Mouse (Mus musculus) embryonic fibroblast, embryonic 13.5 days (primary cell): ENCODE measurements around the gene Olfr765. TPM values are rescaled to one million over a fixed set of nuclear protein-coding genes. Genes with fewer than 3 reads are reported as not detected.

Experiments
- H3K27ac ChIP-seq: 2 replicates; pipeline ENCODE4 v1.5.1; 2012; ENCODE audit warnings: low read length, control low read depth, inconsistent platforms; ENCODE audit not compliant: insufficient read depth
- H3K4me1 ChIP-seq: 2 replicates; pipeline ENCODE4 v1.6.1; 2011; ENCODE audit warnings: low read length; ENCODE audit not compliant: control insufficient read depth, insufficient read depth
- H3K4me3 ChIP-seq: 2 replicates; pipeline ENCODE4 v1.5.1; 2011; ENCODE audit warnings: mild to moderate bottlenecking, control low read depth, low read length; ENCODE audit not compliant: insufficient read depth
- CTCF ChIP-seq: IDR thresholded peaks from 2 replicates; pipeline ENCODE4 v1.5.1; 2011; ENCODE audit warnings: mild to moderate bottlenecking, control low read depth, low read length, moderate library complexity, borderline replicate concordance; ENCODE audit not compliant: insufficient read depth
- POLR2A ChIP-seq: IDR thresholded peaks from 2 replicates; pipeline ENCODE4 v1.6.1; 2011; ENCODE audit warnings: low read depth, mild to moderate bottlenecking, control low read depth, low read length, moderate library complexity
- polyA plus RNA-seq: library from polyadenylated mRNA; stranded (reverse); fragments of >200 nt; gene quantifications from 2 replicates; pipeline ENCODE4 v1.2.4, GENCODE M21; 2011; ENCODE audit warnings: low read depth; ENCODE audit not compliant: missing spikeins, insufficient read length

Olfr765 gene
- polyA plus RNA-seq, 1 experiment = not detected

- H3K4me3 ChIP-seq = no peak overlapping the region
- no peak overlapping the region for H3K27ac ChIP-seq
- TF ChIP-seq CTCF (no peak), POLR2A (no peak)
- no peaks in the 10 kb centered on the region for H3K4me1 ChIP-seq
These were observed 45.5 kb downstream of the Olfr765 start for GRCm38 (mm10) chr10:129004032-129004920.

DNA sequence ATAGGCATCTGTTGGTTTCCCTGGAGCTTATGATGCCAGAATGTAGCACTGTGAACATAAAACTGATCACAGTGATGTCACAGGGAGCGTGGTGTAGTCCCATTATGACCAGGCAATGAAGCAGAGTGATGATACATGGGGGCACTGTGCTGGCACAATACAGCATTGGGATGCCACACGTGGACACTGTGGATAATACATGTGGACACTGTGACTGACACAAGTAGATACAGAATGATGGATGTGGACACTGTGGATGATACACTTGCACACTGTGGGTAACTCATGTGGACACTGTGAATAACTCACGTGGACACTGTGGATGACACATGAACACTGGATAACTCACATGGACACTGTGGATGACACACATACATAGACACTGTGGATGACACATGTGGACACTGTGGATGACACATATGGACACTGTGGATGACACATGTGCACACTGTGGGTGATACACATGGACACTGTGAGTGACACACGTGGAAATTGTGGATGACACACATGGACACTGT lies 53.2 kb downstream of the Olfr765 start:
- Histone ChIP-seq H3K4me1 (no peaks in the 10 kb centered on the region), H3K27ac (no peak overlapping the region), H3K4me3 (no peak overlapping the region)
- TF ChIP-seq POLR2A (no peak), CTCF (no peak)

DNA sequence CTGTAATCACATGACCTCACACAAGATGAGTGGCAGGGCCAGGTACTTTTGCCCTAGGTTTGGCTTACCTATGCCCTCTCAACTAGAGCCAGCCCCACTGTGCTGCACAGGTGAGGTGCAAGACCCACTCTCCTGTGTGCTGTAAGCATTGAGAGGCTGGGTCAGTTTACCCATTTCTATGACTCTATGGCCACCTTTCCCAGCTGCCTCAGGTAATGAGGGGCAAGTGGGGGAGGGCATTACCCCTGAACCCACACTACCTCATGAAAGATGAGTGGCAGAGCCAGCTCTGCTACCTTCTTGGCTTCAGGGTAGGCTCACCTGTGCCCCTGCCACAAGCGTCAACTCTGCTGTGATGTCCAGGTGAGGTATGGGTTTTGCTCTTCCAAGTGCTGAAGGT lies 54.0 kb downstream of the Olfr765 start:
- Histone ChIP-seq H3K4me1 (no peaks in the 10 kb centered on the region), H3K27ac (no peak overlapping the region), H3K4me3 (no peak overlapping the region)
- no peak for TF ChIP-seq POLR2A
- TF ChIP-seq CTCF = no peak

Other genes starting within 250 kb of the Olfr765 start
- 55.5 and 59.0 TPM in 2 replicates for gene Dnajc14, start 245.9 kb downstream of the Olfr765 start, polyA plus RNA-seq
- 34.4 and 44.8 TPM in 2 replicates for gene Tmem198b, start 245.6 kb downstream of the Olfr765 start, polyA plus RNA-seq
- 106 and 112 TPM in 2 replicates for gene Sarnp, start 232.7 kb downstream of the Olfr765 start, polyA plus RNA-seq
- gene Ormdl2, start 228.4 kb downstream of the Olfr765 start, polyA plus RNA-seq = 30.4 and 31.2 TPM in 2 replicates
- 16.3 and 19.4 TPM in 2 replicates for gene Gdf11, start 158.3 kb downstream of the Olfr765 start, polyA plus RNA-seq
- 686 and 779 TPM in 2 replicates for gene Cd63, start 149.0 kb downstream of the Olfr765 start, polyA plus RNA-seq
- 5.5 and 7.7 TPM in 2 replicates for gene Rdh5, start 127.1 kb downstream of the Olfr765 start, polyA plus RNA-seq
- gene Bloc1s1, start 126.0 kb downstream of the Olfr765 start, polyA plus RNA-seq = 80.5 and 91.4 TPM in 2 replicates
- 16.9 and 22.1 TPM in 2 replicates for gene Itga7, start 116.2 kb downstream of the Olfr765 start, polyA plus RNA-seq
- not detected in 2 replicates for gene Mettl7b, start 89.0 kb downstream of the Olfr765 start, polyA plus RNA-seq
- not detected in 2 replicates for gene Olfr9, start 60.6 kb downstream of the Olfr765 start, polyA plus RNA-seq
- not detected in 2 replicates for gene Olfr763, start 39.2 kb downstream of the Olfr765 start, polyA plus RNA-seq
- gene Olfr764-ps1, start 10.1 kb downstream of the Olfr765 start, polyA plus RNA-seq = not detected in 2 replicates
- gene Olfr766-ps1, start 19.0 kb upstream of the Olfr765 start, polyA plus RNA-seq = not detected in 2 replicates
- not detected in 2 replicates for gene Olfr767, start 32.9 kb upstream of the Olfr765 start, polyA plus RNA-seq
- not detected in 2 replicates for gene Olfr768, start 49.4 kb upstream of the Olfr765 start, polyA plus RNA-seq
- not detected in 2 replicates for gene Olfr769, start 67.9 kb upstream of the Olfr765 start, polyA plus RNA-seq
- not detected in 2 replicates for gene Olfr770, start 89.0 kb upstream of the Olfr765 start, polyA plus RNA-seq
- not detected in 2 replicates for gene Olfr771, start 114.8 kb upstream of the Olfr765 start, polyA plus RNA-seq
- gene Olfr772, start 127.9 kb upstream of the Olfr765 start, polyA plus RNA-seq = not detected in 2 replicates
- not detected in 2 replicates for gene Olfr773, start 137.4 kb upstream of the Olfr765 start, polyA plus RNA-seq
- not detected in 2 replicates for gene Olfr774, start 186.2 kb upstream of the Olfr765 start, polyA plus RNA-seq
- not detected in 2 replicates for gene Olfr775, start 198.4 kb upstream of the Olfr765 start, polyA plus RNA-seq
- not detected in 2 replicates for gene Olfr776, start 209.1 kb upstream of the Olfr765 start, polyA plus RNA-seq
- gene Olfr777, start 221.5 kb upstream of the Olfr765 start, polyA plus RNA-seq = not detected in 2 replicates